Mouse (Mus musculus) T-helper 17 cell (primary cell): ENCODE measurements at regions not wholly inside any gene's neighbourhood (a gene's known extent, or its start where the extent isn't known, plus 50 kb on each side); places are given as distances from the start of the nearest gene placed in this dataset.

Source experiments
- in situ Hi-C, 2 experiments: fragments of 300-600 bp; cut with MboI, MseI; formaldehyde crosslinking; loops; 1 replicate in 1 of 2; 2 replicates in 1 of 2; pipeline ENCODE4 v1.15.1; 2025; ENCODE audit warnings: high pct_unique_total_duplicates in 2 of 2

DNA sequence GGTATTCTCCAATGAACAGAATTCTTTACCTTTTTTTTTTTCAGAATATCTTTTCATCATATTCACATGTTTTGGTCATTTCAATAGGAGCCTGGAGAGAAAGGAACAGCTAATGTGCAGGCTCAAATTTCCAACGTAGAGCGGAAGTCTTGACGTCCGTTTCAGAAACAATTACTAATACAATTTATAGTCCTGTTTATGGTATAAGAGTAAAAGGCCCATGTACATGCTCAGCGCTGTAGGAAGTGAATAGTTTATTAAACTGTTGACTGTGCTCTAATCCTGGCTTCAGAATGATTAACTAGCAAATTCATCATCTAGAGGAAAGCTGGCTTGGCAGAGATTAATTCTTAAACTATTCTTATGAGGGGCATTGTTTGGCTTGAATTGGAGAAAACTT is 142.1 kb downstream of the Pik3r1 start:
- in situ Hi-C loops = no loop called here

DNA sequence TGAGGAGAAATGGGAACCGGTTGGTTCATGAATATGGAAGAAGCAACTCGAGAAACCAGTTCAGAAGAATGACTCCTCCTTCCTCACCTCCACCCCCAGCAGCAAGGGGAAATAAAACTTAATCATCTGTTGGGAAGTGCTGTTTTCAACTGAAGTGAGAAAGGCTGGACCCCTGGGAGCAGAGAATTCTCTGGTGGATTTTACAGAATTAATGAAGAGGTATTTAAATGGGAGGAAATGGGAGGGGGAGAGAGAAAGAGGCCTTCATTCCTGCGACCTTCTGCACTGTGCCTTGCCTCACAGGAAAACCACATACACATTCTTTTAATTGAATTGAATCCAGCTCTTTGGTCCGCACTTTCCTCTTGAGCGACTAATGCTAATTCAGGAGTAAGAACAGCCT is 143.8 kb downstream of the Pik3r1 start:
- in situ Hi-C loops = no loop called here

DNA sequence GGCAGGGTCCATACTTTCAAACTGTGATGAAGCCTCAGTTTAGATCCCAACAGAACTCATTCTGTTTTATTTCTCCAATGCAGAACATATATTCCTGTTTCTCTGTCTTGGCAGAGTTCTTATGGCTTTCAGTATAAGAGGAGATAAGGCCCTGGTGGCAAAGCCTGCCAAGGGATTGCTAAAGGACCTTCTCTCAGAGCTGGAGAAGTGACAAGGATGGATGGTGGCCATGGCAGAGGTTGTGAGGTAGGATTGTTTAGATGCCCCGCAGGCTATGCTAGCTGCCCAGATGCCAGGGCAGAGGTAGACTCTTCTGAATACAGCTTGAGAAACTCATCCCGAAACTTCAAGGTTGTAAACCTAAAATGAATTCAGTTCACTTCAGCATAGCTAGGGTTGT is 145.4 kb downstream of the Pik3r1 start:
- in situ Hi-C loops = no loop called here

DNA sequence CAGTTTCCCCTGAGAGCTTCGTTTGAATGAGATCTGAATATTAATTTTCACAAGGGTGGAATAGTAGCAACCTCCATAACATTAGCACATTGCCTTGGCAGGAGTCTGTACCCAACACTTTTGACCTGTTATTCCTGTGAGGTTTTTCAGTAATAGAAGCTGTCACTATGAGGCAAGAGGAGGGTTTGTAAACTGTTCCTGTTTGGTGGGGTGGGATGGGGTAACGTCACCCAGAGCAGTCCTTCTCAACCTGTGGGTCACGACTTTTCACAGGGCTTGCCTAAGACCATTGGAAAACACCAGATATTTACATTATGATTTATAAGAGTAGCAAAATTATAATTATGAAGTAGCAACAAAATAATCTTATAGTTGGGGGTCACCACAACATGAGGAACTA is 147.4 kb downstream of the Pik3r1 start:
- in situ Hi-C loops = no loop called here

DNA sequence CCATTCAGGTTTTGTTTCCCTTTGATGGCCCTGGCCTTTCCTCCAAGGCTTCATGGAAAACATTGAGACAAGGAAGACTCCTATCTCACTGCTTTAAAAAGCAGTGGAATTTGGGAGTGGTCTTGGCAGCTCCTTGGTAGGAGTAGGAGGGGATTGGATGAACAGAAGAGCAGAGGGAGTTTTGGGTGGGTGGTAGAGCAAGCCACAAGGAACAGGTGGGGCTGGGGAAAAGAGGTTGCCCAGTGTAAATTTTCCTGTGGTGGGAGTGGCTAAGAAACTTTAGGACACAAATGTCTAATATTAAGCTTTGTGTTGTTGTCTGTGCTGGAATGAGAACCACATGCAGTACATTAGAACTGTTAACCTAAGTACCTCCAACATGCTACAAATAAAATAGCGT is 148.9 kb downstream of the Pik3r1 start:
- in situ Hi-C loops = loop anchor here in 1 of 2 experiments (10.0 kb wide), 1 partner anchor 496 kb away; no protein-coding TSS in a partner anchor

DNA sequence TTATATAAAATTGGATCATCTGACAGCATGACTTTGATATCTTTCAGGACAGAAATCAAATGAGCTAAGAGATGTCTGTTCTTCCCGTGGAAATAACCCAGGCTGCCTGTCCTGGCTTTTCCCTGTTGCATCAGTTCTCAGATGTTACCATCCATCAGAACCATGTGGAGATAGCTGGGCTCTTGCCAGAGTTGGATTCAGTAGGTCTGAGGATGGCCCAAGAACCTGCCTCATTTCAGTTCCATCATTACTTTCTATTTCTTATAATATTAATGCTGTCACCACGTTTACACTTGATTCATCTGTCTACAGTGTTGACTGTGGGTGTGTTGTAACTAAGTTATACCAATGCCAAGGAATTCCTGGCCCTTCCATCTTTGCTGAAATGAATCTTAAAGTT is 155.2 kb downstream of the Pik3r1 start:
- in situ Hi-C loops = loop anchor here in 1 of 2 experiments (10.0 kb wide), 1 partner anchor 502 kb away; no protein-coding TSS in a partner anchor

DNA sequence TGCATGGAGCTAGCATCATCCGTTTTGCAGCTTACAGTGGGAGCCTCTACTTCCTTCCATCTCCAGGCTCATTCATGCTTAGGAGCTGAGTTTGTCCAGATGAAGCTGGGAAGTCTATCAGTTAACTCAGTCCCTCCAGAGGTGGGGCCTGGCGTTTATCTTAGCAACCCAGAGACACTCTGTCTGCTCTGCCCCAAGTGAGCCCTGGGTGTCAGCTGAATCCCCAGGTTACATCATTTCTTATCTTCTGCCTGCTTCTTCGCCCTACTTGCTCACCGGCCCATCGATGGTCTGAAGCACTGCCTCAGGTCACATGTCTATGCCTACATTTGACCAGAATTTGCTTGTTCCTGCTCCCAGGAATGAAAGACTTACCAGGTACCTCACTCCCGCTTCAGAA is 156.3 kb downstream of the Pik3r1 start:
- in situ Hi-C loops = loop anchor here in 1 of 2 experiments (10.0 kb wide), 1 partner anchor 503 kb away; no protein-coding TSS in a partner anchor

DNA sequence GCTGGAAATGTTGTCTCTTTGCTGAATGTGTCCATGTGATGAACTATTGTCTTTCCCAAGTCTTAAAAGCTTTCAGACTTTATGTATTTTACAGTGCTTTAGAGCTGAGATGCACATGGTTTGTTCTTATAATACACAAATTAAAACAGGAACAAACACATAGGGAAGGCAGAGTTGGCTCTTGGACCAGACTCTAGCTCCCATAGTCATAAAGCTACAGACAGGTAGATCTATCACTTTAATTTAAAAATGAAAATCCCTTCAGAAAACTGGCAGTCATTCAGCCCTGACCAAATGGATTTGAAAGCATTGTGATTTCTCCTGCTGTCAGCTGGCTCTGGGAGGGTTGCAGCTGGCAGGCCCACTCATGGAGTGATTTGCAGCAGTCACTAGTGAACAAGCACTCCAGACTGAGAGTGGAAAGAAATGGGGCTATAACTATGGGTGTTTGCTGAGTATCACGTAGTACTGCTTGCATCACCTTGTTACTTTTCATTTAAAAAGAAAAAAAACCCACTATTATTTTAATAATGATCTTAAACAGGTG is 161.8 kb downstream of the Pik3r1 start:
- in situ Hi-C loops = no loop called here

DNA sequence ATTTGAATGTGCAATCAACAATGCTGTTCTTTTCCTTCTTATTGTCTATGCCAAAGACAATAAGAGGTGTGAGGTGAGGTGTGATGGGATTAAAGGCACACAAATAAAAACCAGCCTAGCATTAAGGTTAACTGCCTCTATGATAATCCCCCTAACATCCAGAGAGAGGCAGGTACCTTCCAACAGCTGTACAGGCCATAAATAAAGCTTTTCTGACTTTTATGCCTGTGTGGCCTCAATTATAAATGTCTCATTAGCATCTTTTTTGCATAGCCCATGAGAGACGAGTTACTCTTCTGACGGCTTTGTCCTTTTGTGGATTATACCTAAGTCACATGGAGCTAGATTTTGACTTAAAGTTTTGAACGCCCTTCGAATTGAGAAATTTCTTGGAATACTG is 162.3 kb downstream of the Pik3r1 start:
- in situ Hi-C loops = no loop called here

DNA sequence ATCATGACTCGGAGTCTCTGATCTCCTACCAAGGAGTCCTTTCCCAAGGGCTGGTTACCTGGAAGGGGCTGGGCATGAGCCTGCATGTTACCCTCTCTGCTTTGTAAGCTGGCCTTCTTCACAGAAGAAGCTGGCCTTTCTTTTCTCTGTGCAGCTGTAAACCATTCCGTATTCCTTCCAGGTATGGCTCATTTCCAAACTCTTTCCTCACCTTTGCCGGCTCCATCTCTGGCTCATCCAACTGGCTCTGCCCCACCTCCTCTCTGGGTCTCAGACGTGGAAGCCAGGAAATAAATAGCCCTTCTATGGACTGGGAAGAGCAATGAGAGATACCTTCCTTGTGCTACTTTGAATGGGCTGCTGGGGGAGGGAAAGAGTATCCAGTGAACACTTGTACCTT is 163.0 kb downstream of the Pik3r1 start:
- in situ Hi-C loops = no loop called here

DNA sequence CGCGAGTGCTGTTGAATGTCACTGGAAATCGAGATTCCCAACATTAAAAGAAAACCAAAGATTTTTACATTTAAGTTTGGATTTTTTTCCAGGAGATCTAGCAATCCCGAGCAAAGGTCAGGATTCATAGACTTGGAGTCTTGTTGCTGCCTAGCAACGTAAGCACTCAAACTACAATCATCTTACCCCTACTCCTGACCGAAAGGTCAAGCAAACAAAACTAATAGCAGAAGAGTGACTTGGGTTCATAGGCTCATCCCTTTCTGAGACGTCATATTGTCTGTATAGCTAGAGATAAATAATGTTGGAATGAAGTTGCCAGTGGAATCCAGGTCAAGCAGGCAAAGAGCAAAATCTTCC is 169.9 kb downstream of the Pik3r1 start:
- in situ Hi-C loops = loop anchor here in 1 of 2 experiments (5.0 kb wide), 1 partner anchor 44 kb away; no protein-coding TSS in a partner anchor

DNA sequence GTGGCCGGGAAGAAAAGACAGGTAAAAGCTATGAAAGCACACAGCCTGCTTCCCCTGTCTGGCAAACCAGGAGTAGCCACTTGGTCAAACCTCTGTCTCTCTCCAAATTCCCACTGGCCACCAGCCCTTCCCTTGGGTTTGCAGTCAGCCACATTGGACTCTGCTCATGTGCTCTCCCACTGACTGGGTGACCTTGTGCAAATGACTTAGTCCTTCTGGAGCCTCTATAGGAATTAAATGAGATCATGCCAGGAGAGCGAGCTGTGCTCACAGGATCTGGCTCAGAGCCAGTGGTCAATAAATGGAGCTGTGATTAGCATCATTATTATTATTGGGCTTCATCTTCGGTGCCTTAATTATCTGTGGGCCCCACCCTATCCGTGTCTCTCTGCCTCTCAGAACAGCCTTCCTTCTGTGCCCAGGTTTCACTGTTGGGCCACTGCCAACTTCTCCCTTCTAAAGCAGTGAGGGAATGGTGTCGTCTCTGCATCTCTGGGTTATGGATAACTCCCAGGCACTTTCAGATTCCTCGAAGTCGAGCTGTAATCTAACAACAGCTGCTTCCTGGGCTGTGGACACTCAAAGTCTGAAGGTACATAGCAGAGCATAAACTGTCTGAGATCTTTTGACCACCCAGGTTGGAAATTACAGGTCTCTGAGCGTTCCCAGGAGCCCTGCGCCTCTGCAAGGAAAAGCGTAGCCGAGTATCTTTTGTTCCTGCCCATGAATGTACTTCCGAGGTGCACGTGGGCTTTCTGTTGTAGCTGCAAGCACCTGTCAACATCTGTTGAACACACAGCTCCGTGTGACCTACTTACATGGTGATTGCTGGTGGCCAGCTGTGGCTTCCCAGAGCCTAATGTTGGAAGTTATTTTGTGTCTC is 170.5 kb downstream of the Pik3r1 start:
- in situ Hi-C loops = loop anchor here in 1 of 2 experiments (5.0 kb wide), 1 partner anchor 45 kb away; no protein-coding TSS in a partner anchor

DNA sequence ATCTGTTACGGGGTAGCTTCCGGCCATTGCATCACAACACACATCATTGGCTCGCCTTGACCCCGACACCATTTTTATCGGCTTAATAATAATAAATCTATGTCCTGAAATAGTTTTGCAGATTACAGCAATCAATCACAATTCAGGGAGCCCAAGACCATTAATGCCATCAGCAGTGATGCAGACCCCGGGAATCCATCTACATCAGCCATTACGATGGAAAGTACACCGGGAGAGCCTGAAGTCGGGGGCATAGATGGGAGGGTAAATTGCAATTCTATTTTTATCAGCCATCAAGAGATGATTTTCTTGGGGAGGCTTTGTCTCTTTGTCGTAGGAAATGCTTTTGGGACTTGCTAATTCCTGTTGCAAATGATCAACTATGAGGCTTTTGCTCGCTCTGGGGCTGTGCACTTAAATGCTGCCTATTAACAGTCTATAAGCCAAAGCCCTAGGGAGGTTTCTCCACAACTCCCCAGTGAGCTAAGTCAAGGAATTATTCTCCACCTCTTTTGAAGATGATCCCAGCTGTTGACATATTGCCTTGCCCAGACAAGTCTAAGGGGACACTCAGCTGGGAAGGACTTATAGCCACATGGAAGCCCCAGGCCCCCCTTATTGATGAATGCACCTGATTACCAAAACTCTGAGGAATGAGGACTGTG is 173.4 kb downstream of the Pik3r1 start:
- in situ Hi-C loops = loop anchor here in 1 of 2 experiments (5.0 kb wide), 1 partner anchor 48 kb away; no protein-coding TSS in a partner anchor

DNA sequence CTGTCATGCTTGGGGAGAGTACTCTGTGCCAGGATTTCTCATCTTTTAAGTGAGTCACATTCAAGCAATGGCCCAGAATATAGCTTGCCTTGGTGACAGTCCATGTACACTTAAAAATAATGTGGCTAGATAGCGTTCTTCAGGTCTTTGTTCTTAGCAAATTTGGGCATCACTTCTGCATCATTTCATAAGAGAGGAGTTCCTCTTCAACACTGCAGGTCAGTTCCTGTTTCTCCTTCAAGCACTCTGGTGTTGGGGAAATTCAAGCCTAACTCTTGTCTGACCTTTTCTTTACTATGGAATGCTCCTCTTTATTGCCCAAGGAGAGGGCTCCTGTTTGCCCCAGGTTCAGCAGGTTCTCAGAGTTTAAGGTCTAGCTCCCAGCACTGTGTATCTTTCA is 175.7 kb downstream of the Pik3r1 start:
- in situ Hi-C loops = no loop called here

DNA sequence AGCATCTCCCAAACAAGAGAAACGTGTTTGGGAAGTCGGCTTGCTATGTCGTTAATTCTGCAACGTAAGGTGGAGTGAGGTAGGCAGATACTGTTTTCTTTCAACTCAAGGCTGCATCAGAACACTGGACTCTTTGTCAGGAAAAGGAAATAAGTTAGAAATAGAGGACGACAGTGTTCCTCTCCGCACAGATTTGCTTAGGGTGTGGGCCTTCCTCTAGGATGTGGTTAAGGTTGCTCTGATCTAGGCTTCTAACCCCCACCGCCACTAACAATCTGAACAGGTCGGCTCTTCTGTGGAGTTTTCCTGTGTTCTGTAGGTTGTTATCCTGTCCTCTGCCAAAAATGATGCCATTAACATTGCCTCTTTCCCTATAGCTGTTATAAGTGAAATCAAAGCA is 179.1 kb downstream of the Pik3r1 start:
- in situ Hi-C loops = no loop called here

DNA sequence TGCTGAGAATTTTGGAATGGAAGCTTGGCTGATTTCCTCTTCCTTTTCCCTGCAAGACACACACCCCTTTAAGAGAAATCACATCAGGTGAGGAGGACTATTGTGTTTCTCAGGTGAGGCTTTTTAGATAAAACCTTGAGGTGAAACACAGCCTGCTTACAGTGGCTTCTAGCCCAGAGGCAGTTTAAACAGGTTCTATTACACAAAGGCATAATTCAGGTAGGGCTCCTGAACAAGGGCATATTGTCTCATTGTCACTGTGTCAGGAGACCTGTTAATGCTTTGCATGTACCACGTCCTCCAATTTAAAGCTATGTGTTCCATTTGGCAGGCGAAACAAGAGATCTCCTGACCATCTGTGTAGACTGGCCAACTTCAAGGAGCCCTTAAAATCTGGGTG is 181.2 kb downstream of the Pik3r1 start:
- in situ Hi-C loops = no loop called here

DNA sequence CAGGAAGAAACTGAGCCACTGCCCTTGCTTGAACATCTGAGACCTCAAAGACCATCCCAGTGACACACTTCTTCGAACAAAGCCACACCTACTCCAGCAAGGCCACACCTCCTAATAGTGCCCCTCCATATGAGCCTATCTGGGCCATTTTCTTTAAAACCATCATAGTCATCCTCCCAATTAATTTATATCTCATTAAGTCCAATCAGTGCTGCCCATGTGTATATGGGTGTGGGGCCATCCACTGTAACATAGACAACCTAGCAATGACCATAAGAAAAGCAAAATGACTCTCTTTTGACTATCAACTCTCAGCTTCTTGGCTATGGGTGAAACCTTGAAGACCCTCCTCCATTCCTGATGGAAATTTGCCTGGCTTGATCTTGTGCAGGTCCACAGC is 191.5 kb downstream of the Pik3r1 start:
- in situ Hi-C loops = no loop called here

DNA sequence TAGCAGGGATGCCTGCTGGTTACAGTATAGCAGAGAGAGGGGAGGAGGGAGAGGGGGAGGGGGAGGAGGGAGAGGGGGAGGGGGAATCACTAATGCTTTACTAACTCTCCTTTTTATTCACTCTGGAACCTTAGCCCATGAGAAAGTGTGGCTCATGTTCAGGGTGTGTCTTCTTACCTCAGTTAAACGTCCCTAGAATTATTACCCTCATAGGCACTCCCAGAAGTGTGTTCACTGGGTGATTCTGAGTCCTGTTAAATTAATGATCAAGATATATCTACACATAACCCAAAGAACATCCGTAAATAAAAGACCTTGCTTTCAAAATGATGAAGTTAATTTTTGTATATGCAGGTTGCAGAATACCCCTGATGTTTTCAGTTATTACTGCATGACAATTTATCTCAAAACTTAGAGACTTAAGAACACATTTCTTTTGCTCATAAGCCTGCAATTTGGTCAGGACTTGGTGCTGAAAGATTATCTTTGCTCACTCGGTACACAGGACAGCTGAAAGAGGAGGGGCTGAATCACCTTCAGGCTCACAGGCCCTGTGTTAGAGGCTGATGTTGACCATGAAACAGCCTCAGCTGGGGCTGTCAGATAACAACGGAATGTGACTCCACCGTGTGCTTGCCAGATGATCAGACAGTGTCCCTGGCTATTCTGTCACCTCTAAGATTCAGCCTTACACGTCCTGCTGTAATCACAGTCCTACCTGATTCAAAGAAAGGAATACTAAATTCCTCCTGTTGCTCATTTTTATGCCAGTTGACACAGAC is 195.0 kb downstream of the Pik3r1 start:
- in situ Hi-C loops = no loop called here

DNA sequence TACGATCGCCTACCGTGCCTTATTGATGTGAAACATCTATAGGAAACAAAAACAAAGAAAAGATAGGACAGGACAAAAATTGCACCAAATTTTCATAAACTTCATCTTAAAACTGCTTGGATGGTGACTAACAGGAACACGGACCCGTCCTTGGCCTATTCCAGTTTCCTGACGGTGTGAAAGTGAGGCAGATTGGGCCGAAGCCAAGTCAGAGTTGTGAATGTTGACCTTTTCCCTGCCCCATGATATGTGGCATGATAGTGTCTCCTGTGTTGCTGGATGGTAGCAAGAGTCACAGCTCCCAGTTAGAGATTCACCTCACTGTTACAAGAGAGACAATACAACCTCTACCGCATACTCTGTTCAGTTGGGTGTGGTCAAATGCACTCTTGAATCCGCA is 195.8 kb downstream of the Pik3r1 start:
- in situ Hi-C loops = no loop called here

DNA sequence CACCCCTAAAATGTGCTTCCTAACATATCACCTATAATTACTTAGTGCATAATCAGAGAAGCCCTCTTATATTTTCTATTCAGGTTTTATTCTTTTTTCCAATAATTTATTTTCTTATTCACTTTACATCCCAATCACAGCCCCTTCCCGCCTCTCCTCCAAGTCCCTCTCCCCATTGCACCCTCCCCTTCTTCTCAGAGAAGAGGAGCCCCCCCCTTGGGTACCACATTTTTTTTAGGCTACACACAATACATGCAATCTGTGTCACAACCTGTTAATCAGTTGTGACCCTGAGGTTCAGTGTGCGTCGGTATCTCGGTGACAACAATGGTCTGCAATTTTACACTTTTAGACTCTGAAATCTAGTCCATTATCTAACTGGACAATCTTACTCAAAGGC is 198.0 kb downstream of the Pik3r1 start:
- in situ Hi-C loops = no loop called here

DNA sequence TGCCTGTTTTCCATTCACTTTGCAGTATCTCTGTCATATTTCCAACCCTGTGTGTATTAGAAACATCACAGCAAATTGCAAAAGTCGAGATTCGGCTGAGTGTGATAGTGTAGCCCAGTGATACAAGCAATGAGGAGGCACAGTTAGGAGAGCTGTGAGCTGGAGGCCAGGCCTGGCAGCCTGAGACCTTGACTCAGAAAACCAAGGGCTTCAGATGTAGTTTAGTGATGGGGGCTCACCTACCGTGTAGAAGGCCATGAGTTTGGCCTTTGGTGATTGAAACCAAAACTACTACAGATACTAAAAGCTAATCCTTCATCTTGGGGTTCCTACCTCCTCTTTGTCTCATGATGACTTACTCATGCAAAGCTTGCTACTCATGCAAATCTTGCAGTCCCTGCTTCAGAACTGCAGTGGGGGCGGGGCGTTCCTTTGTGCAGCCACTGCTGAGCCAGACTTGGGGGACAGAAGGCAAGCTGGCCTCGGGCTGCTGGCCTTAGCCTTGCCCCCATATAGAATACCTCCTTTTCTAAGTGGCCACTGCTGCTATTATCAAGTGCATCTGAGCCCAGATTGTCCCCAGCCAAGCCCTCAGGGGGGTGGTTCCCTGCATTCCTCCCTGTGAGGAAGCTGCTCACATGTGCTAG is 198.9 kb downstream of the Pik3r1 start:
- in situ Hi-C loops = no loop called here
